Mouse (Mus musculus) liver, adult 2 months (tissue): ENCODE results near the gene Uba7.

ENCODE experiments used
- CTCF ChIP-seq: fragments of 200-500 bp; IDR thresholded peaks from 2 replicates; pipeline ENCODE4 v1.5.1; 2011; ENCODE audit warnings: low read depth, low read length, control low read depth
- POLR2A ChIP-seq: fragments of 200-500 bp; IDR thresholded peaks from 2 replicates; pipeline ENCODE4 v1.6.1; 2011; ENCODE audit warnings: low read length, control low read depth; ENCODE audit not compliant: insufficient read depth; ENCODE audit errors: extremely low read depth

DNA sequence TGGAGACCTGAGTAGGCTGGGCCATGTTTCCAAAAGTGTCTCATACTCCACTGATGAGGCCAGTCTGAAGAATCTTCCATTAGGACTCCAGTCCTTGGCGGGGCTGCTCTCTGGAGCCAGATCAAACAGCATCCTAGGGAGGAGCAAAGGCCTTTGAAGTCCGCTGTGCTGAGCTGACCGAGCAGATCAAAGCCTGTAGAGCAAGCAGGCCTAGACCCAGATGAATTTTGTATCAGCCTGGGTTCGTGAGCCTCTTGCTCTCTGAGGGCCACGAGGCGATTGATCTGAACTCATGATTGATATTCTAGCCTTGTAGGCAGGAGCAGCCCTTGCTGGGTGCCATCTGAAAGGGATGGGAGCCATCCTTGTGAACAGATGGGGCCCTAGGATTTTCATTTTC, 15.4 kb upstream of the Uba7 start:
- TF ChIP-seq CTCF (no peak), POLR2A (no peak)
